Mouse (Mus musculus): Measurements from ENCODE around the gene Prkar1b.

Gene Prkar1b

DNA sequence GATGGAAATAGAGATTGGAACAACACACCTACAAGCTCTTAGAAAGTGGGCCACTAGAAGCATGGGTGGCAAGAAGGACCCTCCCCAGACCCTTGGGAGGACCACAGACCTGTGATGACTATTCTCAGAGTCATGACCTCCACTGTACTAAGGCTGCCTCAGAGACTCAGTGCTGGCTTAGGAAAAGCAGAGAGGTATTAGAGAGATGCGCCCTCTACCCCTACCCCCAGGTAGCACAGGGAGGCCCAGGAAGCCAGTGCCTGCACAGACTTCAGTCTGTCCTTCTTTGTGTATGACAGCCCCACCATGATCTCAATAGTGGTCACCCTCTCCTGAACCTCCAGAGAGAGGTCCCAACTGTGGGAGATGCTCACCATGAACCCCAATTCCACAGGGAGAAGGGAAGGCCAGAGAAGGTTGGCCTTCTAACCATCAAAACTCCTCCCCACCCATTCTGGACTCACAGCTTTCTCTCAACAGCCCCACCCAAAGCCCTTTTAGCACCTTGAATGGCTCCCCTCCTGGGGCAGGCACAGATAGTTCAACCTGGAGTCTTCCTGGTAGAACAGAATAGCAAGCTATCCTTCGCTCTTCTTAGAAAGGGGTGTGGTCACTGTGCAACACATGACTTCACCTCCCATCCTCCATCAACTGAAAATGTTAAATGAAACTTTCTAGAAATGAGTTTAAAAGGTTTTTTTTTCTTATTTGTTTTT, 39.5 kb downstream of the Prkar1b start:
- H3K4me1 ChIP-seq (replicated peaks; ENCODE audit: low read depth, low read length), result peaks cover 28% of the 10 kb centered on the region
- H3K4me3 ChIP-seq (replicated peaks; ENCODE audit: low read length), result no peak overlapping the region
- peaks cover 10% of the 10 kb centered on the region; the same call in 1 of the 2 replicates for H3K9me3 ChIP-seq (ENCODE audit: low read length)
- no peak for TF ChIP-seq NANOG (IDR thresholded peaks at IDR 0.05; ENCODE audit: borderline replicate concordance, low read length)
- TF ChIP-seq POU5F1 (IDR thresholded peaks at IDR 0.05; ENCODE audit: borderline replicate concordance, low read length), result no peak
- no peak for TF ChIP-seq CTCF (conservative IDR thresholded peaks at IDR 0.05; ENCODE audit: low read length)
- H3K27me3 ChIP-seq (ENCODE audit: insufficient read depth, low read length), result peaks cover 14% of the 10 kb centered on the region; the same call in 1 of the 2 replicates
- no peaks in the 10 kb centered on the region for H3K36me3 ChIP-seq (ENCODE audit: insufficient read depth, low read length)

- Histone ChIP-seq H3K9me3 (ENCODE audit: low read length) (peaks cover 10% of the 10 kb centered on the region; the same call in 1 of the 2 replicates), H3K36me3 (ENCODE audit: insufficient read depth, low read length) (no peaks in the 10 kb centered on the region), H3K27me3 (ENCODE audit: insufficient read depth, low read length) (peaks cover 13% of the 10 kb centered on the region; the same call in 1 of the 2 replicates), H3K4me3 (replicated peaks; ENCODE audit: low read length) (no peak overlapping the region), H3K4me1 (replicated peaks; ENCODE audit: low read depth, low read length) (peaks cover 28% of the 10 kb centered on the region)
- no peak for TF ChIP-seq CTCF (conservative IDR thresholded peaks at IDR 0.05; ENCODE audit: low read length)
- TF ChIP-seq POU5F1 (IDR thresholded peaks at IDR 0.05; ENCODE audit: borderline replicate concordance, low read length), result no peak
- no peak for TF ChIP-seq NANOG (IDR thresholded peaks at IDR 0.05; ENCODE audit: borderline replicate concordance, low read length)
These were observed 42.0 kb downstream of the Prkar1b start for GRCm38 (mm10) chr5:139107815-139108214.

DNA sequence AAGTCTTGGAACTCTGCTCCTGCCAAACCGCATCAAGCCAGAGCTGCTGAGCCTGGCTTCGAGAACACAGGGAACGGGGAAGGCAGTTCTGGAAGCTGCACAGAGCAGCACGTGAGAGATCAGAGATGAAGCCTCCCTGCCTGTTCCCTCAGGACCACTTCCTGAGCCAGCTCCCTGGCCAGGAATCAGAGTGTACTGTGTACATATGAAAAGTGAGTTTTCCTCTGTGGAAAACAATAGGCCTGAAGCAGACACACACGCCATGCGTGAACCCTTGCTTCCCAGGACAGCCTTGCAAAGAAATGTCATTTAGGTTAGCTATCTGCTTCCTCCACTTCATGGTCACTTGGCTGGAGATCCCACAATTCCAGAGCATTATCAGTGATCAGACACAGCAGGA, 48.0 kb downstream of the Prkar1b start:
- H3K4me1 ChIP-seq (replicated peaks; ENCODE audit: low read depth, low read length), result peaks cover 8% of the 10 kb centered on the region; the same call in 1 of the 2 replicates
- TF ChIP-seq POU5F1 (IDR thresholded peaks at IDR 0.05; ENCODE audit: borderline replicate concordance, low read length), result no peak
- no peak for TF ChIP-seq CTCF (conservative IDR thresholded peaks at IDR 0.05; ENCODE audit: low read length)
- no peak for TF ChIP-seq NANOG (IDR thresholded peaks at IDR 0.05; ENCODE audit: borderline replicate concordance, low read length)
- H3K9me3 ChIP-seq (ENCODE audit: low read length), result peaks cover 9% of the 10 kb centered on the region
- no peaks in the 10 kb centered on the region for H3K36me3 ChIP-seq (ENCODE audit: insufficient read depth, low read length)
- peaks cover 13% of the 10 kb centered on the region for H3K27me3 ChIP-seq (ENCODE audit: insufficient read depth, low read length)
- no peak overlapping the region for H3K4me3 ChIP-seq (replicated peaks; ENCODE audit: low read length)

DNA sequence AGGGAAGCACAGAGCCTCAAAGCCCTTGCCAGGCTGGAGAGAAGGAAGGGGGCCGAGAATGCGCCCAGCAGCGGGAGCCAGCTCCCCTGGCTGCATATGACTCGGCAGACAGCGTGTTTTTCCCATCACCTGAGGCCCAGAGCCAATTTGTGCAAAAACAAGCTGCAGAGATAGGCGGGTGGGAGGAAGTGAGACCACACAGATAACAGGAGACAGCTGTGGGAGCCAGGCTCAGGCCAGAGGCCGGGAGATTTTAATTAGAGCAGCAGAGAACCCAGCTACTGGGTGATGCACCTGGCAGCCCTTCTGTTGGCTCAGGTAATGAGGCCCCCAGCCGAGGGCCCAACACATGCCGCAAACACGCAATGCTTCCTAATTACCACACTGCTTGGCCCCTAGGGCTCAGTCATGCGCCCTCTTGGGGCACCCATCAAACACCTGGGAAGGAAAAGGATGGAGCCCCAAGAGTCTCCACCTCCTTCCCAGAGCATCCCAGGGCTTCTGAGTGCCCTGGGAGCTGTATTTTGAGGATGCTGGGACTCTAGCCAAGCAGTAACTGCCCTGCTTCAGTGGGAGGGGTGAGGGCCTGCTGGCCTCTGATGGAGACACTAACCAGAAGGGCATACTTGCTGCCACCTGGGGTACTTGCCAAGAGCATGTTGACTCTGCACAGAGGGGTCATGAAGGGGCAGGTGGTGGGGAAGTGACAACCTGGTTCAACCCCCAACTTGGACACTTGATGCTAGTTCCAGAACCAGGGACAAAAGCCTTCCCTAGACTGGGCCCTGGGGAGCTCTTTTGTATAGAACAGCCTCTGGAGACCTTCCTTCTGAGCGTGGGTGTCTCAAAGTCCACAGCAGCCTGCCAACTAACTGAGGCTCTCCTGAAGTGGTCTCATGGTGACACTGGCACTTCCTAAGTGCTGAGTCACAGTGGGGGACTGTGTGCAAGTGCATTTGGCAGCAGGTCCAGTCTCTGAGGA, 50.5 kb downstream of the Prkar1b start:
- Histone ChIP-seq H3K4me1 (replicated peaks; ENCODE audit: low read depth, low read length) (peaks cover 12% of the 10 kb centered on the region; the same call in 1 of the 2 replicates), H3K27me3 (ENCODE audit: insufficient read depth, low read length) (peaks cover 19% of the 10 kb centered on the region), H3K9me3 (ENCODE audit: low read length) (peaks cover 12% of the 10 kb centered on the region), H3K36me3 (ENCODE audit: insufficient read depth, low read length) (no peaks in the 10 kb centered on the region), H3K4me3 (replicated peaks; ENCODE audit: low read length) (no peak overlapping the region)
- TF ChIP-seq POU5F1 (IDR thresholded peaks at IDR 0.05; ENCODE audit: borderline replicate concordance, low read length) (no peak), NANOG (IDR thresholded peaks at IDR 0.05; ENCODE audit: borderline replicate concordance, low read length) (no peak), CTCF (conservative IDR thresholded peaks at IDR 0.05; ENCODE audit: low read length) (no peak)

- H3K4me1 ChIP-seq (replicated peaks; ENCODE audit: low read depth, low read length), result peaks cover 12% of the 10 kb centered on the region; the same call in 1 of the 2 replicates
- peaks cover 12% of the 10 kb centered on the region for H3K9me3 ChIP-seq (ENCODE audit: low read length)
- no peak for TF ChIP-seq NANOG (IDR thresholded peaks at IDR 0.05; ENCODE audit: borderline replicate concordance, low read length)
- no peak for TF ChIP-seq POU5F1 (IDR thresholded peaks at IDR 0.05; ENCODE audit: borderline replicate concordance, low read length)
- no peak for TF ChIP-seq CTCF (conservative IDR thresholded peaks at IDR 0.05; ENCODE audit: low read length)
- H3K36me3 ChIP-seq (ENCODE audit: insufficient read depth, low read length), result no peaks in the 10 kb centered on the region
- H3K27me3 ChIP-seq (ENCODE audit: insufficient read depth, low read length), result peaks cover 30% of the 10 kb centered on the region
- H3K4me3 ChIP-seq (replicated peaks; ENCODE audit: low read length), result no peak overlapping the region
These were observed 54.3 kb downstream of the Prkar1b start for GRCm38 (mm10) chr5:139095297-139096110.

DNA sequence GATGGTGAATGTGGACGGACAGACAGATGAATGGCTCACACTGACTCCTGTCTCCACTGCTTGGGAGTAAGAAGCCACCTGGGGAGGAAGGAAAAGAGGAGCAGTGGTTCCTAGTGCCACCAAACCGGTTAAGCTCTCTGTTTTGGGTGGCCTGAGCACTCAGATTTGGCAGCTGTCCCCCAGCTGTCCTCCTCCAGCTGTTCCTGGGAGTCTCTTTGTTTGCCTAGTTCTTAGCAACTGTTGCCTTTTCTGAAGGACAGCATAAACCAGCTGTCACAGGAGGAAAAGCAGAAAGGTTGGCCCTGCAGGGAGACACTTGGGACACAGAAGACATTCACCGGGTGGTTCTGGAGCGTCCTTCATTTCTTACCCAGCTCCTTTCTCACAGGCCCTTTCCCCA, 56.3 kb downstream of the Prkar1b start:
- TF ChIP-seq POU5F1 (IDR thresholded peaks at IDR 0.05; ENCODE audit: borderline replicate concordance, low read length) (no peak), NANOG (IDR thresholded peaks at IDR 0.05; ENCODE audit: borderline replicate concordance, low read length) (no peak), CTCF (conservative IDR thresholded peaks at IDR 0.05; ENCODE audit: low read length) (no peak)
- Histone ChIP-seq H3K4me1 (replicated peaks; ENCODE audit: low read depth, low read length) (peaks cover 4% of the 10 kb centered on the region; the same call in 1 of the 2 replicates), H3K4me3 (replicated peaks; ENCODE audit: low read length) (no peak overlapping the region), H3K27me3 (ENCODE audit: insufficient read depth, low read length) (peaks cover 23% of the 10 kb centered on the region), H3K36me3 (ENCODE audit: insufficient read depth, low read length) (no peaks in the 10 kb centered on the region), H3K9me3 (ENCODE audit: low read length) (peaks cover 12% of the 10 kb centered on the region)

DNA sequence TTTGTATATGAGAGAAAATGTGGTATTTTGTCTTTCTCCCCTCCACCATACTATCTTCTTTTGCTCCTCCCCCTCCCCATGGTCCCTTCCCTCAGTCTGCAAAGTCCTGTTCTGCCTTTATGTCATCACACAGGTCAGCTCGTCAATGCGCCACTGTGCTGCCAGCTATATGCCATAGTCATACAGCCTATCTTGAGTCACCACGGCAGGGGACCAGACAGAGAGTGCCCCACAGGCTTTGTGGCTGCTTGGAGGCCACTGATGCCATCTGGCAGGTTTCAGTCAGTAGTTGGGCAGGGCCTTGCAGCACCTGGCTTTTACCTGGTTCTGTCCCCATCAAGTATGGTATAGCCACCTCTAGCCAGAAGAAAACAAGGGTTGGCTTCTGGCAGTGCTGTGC, 58.1 kb downstream of the Prkar1b start:
- Histone ChIP-seq H3K36me3 (ENCODE audit: insufficient read depth, low read length) (no peaks in the 10 kb centered on the region), H3K9me3 (ENCODE audit: low read length) (peaks cover 2% of the 10 kb centered on the region), H3K27me3 (ENCODE audit: insufficient read depth, low read length) (peaks cover 19% of the 10 kb centered on the region), H3K4me1 (replicated peaks; ENCODE audit: low read depth, low read length) (peaks cover 4% of the 10 kb centered on the region; the same call in 1 of the 2 replicates), H3K4me3 (replicated peaks; ENCODE audit: low read length) (no peak overlapping the region)
- TF ChIP-seq POU5F1 (IDR thresholded peaks at IDR 0.05; ENCODE audit: borderline replicate concordance, low read length) (no peak), NANOG (IDR thresholded peaks at IDR 0.05; ENCODE audit: borderline replicate concordance, low read length) (no peak), CTCF (conservative IDR thresholded peaks at IDR 0.05; ENCODE audit: low read length) (no peak)
